Mouse (Mus musculus) mouse embryonic stem cell (cell line): ENCODE measurements around the gene Pitpnb.

ENCODE experiments used
- in situ Hi-C, 2 experiments: fragments of 300-500 bp; cut with MboI; formaldehyde crosslinking; loops; 1 replicate in 1 of 2; 3 replicates in 1 of 2; pipeline ENCODE4 v1.14.3; 2019 to 2020; ENCODE audit warnings: low sequenced_read_pairs in 2 of 2, low pct_unique_long_range_greater_than_20kb in 1 of 2, mixed read lengths in 1 of 2; ENCODE audit not compliant: unreplicated experiment in 1 of 2

Gene Pitpnb

DNA sequence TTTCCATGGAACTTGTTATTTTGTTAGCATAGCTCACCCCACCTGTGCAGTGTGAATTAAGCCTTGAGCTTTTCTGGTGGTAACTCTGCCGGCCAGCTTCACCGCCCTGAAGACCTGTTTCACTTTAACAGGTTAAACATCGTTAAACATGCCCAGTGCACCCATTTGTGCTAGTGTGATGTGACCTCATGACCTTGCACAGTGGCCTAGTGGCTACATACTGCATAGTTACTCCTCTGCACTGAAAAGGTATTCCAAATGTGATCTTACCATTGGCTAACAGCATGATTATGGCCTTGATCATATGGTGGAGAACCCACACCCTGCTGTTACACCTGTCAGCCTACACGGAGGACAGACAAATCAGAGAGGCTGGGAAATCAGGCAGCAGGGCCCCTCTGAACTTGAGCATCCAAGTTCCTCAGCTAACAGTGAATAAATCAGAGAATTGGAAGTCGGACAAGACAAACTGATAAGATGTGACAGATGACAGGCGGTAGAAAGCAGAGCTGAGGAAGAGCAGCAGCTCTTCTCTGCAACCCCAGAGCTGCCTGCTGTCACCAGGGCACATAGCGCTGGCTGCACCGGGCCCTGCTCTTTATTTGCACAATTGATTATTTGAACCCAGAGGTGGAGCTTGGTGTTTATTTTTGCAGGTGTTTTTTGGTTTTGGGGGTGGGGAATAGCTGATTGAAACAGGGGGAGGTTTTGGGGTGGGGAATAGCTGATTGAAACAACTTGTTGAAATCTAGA lies 5.6 kb downstream of the Pitpnb start:
- in situ Hi-C loops = no loop called here

DNA sequence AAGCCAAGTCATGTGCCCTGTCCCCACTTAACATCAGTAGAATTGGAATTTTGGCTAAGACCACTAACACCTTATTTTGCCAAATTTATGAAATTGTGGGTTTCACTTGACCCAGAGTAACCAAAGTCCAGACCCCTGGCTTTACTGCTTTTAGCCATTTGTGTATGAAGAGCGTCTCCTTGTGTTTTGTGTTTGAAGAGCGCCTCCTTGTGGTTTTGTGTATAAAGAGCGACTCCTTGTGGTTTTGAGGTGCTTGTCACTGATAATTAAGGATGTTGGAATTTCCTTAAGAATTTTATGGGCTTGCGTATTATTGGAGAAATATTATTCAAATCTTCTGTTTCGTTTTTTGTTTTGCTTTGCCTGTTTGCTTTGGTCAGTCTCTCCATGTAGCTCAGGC lies 11.0 kb downstream of the Pitpnb start:
- in situ Hi-C loops = no loop called here

DNA sequence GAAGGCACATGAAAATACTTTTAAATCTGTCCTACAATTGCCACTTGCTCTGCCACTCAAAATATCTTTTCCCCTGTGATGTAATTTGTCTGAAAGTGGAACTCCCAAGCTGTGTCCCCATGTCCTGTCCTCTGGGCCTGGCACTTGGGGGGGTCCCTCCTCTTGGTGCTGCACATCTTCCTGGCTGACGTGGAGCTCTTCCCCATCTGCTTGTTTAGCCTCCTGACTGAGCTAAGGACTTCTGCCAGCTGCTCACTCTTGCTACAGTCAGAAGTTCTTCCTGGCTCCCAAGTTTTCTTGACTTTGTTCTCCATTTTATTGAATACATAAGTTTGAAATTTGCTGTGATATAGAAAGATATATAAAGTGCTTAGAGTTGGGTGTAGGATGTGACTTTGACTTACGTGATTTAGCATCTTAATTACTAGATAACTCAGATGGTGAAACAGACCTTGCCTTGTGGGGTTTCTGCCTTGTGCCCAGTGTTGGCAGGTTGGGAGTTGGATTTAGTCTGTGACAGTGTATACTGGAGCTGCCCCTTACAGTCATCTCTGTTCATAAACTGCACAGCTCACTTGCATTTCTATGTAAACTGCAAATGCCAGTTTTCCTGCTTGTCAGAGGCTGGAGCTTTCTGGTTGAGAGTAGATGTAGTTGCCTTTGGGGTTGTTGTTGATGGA lies 14.3 kb downstream of the Pitpnb start:
- in situ Hi-C loops = no loop called here

DNA sequence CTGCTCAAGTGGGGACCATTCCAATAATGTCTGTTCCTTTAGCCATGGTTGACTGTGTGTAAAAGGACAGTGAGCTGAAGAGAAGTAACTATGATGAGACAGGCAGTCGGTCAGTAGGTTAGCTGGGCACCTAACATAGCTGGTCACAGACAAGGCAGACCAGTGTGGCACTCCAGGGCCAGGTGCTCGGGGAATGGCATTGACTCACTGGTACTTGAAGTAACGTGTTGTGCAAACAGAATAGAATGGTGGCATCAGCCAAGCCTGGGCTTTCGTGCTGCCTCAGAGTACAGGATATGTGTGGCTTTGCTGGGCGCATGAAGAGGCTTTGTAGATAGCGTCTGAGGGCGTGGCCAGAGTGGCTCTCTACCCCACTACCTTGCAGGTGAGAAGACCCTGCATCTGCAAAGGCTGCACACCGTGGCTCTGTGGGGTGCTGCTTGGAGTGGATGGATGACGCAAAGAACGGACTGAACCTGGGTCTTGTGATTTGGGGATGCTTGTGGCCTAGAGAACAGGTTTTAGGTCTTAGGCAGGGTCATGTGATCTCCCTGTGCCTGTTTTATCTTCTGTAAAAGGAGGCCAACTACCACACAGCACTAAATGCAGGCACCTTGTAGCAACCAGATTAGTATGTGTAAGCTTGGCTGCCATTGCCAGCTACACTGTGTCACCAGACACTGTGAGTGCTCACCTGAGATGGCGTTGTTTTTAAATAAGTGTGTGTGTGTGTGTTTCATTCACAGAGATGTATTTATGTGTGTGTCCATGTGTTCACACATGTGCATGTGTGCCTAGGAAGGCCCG lies 26.5 kb downstream of the Pitpnb start:
- in situ Hi-C loops = no loop called here

DNA sequence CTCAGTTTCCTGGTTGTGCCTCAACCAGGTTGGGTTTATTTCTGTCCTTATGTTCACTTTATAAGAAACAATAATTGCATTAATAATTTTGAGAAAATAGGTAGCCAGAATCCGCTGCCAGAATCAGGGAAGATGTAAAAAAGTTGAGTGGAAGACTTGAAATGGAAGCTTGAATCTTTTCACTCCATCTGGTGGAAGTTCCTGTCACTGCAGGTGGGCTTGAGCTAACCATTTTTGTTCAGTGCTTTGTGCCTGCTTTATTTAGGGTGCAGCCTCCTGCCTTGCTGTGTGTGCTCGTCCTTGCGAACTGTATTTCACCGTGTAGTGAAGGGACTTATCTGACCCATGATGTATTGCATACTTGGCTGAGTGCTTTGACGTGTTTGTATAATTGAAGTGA lies 30.0 kb downstream of the Pitpnb start:
- in situ Hi-C loops = no loop called here

DNA sequence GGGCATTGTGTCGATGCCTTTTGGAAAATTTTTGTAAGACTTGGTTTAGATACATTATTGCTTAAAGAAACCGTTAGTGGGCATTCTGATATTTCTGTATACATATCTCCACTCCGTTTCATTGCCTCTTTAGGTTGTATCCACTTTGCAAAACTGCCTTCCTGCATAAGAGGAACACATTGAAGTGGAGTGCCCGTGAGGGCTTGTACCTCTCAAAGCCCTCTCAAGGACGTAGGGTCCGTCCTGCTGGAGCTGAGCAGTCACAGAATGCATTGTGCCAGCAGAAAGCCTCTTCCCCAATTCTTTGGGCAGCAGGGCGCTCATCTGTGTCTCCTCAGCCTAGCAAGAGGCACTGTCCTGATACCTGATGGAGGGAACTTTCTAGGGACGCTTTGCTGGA lies 30.5 kb downstream of the Pitpnb start:
- in situ Hi-C loops = no loop called here

DNA sequence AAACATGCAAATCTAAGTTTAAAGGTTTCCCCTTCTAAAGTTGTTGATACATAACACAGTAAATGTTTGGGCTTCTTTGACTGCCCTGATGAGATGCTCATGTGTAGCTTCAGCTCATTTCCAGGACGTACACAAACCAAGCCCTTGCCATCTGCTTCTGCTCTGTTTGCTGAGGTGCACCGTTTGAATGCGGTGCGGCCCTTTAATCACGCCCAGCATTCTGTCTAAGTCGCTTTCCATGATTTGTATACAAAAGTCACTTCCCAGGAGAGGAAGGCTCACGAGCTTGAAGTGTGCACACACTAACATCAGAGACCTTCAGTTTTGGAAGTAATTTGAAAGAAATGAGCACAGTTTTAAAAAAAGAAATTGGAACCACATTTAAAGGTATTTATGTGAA lies 31.3 kb downstream of the Pitpnb start:
- in situ Hi-C loops = no loop called here

DNA sequence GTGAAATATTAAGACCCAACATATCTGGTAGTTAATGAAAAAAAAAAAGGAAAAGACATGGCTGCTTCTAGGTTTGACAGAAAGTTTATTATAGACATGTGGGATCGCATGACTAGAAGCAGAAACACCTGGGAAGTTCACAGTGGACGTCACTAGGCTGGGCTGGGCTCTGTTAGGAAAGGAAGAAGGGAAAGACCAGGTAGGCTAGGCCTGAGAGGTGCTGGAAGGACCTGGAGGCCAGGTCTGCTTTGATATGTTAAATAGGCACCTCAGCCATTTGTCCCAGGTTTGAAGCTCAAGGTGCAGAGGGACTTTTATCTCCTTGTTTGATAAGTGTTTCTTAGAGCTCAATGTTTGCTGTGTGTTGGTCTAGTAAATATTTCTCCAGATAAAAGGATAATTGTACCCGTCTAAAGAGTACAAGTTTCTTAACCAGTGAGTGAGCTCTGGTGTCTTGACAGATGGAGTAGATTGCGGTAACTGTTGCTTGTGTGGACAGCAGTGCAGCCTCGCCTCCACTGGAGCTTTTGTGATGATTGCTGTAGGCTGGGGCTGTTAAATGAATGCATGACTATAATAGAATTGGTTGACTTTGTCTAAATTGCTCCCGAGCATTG lies 33.0 kb downstream of the Pitpnb start:
- in situ Hi-C loops = no loop called here

DNA sequence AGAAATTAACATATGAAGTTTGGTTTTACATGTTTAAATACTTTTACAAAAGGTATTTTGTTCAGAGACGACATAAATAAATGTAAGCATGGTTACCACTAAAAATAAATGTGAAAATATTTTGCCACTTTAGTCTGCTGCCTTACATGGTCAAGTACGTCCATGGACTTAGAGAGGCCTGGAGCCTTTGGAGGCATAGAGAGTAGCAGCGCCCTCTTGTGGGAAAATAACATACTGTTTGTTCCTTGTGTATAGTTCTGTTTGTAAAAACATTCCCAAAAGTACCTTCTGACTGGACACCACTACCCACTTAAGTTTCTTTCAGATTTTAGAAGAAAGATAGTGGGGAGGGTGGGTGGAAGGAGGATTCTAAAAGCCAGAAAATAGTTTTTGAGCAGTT lies 34.0 kb downstream of the Pitpnb start:
- in situ Hi-C loops = no loop called here

DNA sequence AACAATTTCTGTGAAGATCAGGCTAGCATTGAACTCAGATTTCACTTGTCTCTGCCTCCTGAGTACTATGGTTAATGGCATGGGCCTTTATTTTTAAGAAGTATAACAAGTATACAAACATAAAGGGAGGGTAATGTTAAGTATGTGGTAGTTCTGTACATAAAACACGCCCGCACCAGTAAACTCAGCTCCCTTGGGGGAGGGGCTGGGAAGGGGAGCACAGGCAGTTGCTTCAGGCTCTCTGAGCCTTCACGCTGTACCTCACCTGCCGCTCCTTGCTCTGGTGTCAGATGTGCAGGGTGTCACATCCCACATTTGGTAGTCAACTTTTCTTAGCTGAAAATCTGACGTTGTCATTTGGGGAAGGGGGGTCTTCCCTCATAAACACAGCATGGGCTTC lies 35.6 kb downstream of the Pitpnb start:
- in situ Hi-C loops = no loop called here

DNA sequence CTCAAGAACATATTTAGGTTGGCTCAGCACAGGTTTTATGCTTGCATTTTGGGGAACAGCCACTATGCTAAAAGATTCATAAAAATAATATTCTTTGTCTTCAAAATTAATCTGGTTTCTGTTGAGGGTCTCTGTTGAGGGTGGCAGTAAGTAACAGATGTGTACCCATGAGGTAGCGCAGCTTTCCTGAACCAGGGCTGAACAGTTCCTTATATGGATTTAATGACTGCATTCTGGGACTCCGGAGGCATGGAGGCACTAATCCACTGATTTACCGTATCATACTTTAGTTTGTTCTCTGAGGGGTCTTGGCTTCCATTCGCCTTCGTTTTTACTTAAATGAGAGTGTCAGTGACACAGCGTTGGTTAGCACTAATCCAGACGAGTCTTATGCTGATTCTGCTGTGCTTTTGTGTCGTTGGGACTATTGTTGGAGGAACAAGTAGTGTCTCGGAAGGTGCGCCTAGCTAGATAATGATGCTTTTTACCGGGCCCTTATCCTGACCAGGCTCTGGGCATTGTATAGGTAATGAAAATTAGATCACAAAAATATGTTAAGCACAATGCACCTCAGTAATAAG lies 37.5 kb downstream of the Pitpnb start:
- in situ Hi-C loops = no loop called here

DNA sequence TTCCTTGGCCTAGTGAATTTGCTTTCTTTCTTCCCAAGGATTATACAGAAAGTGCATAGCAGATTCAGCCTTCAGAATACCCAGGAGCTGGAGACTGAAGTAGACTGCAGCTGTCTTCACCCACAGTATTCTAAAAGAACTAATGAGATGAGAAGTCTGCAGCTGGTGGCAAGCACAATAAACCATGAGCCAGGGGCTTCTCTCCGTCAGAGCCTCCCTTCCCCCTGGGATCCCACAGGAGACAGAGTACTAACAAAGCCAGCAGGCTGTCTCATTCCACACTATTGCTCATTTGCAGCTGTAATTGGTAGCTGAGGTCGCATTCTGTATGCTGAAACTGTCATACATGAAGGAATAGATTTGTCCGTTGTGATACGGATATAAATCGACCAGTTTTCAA lies 38.0 kb downstream of the Pitpnb start:
- in situ Hi-C loops = no loop called here

DNA sequence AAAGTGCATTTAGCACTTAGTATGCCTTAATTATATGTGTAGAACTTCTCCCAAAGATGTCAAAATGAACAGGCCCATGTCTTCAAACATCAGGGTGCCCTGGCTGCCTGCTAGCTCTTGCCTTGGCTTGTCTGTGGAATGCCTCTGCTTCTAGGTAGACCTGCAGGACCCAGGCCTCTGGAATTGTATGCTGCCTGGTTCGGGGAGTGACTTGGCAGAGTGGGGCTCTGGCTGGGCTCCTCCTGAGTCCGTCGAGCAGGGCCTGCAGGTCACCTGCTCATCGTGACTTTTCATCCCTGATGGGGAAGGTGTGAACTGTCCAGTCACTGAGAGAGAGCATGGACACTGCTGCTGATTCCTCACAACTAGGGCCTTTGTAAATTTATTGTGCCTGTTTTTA lies 45.1 kb downstream of the Pitpnb start:
- in situ Hi-C loops = no loop called here

DNA sequence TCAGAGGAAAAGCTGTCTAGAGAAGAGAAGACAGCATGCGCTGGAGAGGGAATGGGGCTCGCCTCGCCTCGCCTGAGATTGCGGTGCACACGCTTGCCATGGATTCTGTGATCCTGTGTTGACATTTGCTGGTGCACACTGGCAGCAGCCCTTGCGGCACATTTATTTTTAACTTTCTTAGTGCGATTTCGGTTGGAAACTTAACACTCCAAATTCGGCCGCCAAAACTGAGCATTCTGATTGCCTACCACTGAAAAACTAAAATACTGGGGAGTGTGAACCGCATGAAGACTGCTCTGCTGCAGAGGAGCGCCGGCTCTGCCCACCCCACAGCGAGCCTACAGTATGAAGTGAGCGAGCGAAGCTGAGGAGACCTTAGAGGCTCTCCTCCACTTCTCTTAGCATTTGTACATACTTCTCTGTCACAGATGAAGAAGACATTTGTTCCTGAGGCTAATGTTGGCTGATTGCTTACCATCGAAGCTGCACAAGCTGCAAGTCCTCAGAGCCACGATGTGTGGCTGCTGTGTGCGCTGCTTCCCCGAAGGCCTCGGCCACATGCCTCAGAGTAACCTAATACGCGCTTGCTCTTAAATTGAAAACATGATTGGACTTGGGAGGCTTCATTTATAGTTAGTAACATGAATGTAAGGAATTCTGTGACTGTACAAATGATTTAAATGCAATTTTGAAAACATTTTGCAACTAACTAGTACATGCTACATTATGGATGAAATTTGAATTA lies 45.9 kb downstream of the Pitpnb start:
- in situ Hi-C loops = no loop called here

DNA sequence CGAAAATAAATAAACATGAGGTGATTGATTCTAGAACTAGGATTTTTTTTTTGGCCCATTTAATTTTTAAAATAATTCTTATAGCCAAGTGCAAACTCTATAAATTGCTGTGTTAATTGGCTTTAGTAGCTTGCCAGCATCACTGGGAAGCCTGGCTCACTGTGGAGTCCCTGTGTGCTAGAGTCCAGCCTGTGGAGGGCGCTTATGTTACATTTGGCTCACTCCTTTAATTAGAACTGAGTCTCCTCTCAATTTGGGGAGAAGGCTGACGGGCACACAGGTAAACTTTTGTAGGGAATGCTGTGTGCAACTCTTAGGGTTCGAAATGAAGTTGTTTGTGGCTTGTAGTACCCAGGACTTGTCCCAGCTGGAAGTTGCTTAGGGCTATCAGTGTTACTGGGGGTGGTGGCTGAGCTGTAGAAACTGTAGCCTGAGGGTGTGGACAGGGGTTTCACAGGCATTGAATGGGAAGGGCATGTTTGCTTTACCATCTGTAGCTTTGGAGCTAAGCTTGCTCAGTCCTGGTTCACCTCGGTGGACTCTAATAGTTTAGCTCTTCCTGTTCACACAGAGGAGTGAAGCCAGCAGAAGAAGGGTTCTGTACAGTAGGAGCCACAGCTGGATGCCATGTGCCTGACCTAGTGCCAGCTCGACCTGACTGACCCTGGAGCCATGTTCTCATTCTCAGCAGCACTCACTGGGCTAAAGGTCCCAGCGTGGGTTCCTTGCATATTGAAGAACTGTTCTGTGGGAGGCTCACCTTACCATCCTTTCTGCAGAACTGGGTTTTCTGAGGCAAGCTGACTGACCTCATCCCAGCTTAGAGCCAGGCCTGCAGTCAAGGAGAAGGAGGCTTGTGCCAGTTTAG lies 47.8 kb downstream of the Pitpnb start:
- in situ Hi-C loops = no loop called here

DNA sequence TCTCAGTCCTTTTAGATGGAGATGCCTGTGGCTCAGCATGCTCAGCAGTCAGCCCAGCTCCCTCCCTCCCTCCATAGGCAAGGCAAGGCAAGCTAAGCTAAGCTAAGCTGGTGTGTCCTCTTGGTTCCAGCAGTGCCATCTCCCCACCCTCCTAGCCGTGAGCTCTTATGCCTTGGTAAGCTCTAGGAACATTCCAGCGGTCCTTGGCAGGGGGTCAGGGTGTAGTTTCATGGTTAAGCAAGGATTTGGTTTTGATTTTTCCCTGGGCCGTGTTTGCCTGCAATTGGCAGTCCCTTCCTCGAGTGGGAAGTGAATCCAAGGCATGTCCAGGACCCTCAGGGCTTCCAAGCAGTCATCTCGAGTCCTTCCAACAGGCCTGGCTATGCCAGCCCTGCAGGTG lies 52.8 kb downstream of the Pitpnb start:
- in situ Hi-C loops = no loop called here

DNA sequence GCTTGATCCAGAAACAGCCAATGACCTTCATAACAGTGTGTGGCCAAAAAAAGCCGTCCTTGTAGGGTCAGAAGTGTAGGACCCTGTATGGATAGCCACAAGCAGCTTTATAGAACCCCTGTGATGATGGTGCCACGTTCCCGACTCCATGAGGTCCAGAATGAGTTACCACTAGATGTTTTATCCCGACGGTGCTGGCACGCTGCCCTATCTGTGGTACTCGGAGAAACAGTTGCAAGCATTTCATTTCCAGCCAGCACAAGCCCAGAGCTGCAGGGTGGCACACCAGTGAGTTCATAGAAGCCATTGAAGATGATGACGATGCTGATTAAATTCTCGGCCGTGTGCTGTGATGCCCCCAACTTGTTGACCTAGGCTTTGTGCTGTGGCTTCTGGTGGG lies 60.3 kb downstream of the Pitpnb start:
- in situ Hi-C loops = no loop called here
